In genomic region chr15:62189565-62190181, GRCm38 (mm10) we compare ENCODE assay signal across 20 mouse cellular contexts.
A peak's percentile ranks its signal among the peaks of the same experiment; 100 is the strongest.
DNase-seq lines count a peak whose midpoint lies in the region; ATAC-seq and TF ChIP-seq lines count a peak whose summit lies in the region.
"Had no signal": no experiment of that assay in that cellular context is flagged by ENCODE, and none has a peak within 500 bp of the region (broad histone marks: within the 10 kb centered on the region; RNA-seq: fewer than 3 reads in every experiment).

No protein-coding gene starts in this region.

- H3K4me2 ChIP-seq in liver, embryonic 15.5 days, result no peak overlapping the region
- H3K4me2 ChIP-seq: hindbrain, embryonic 15.5 days; neural tube, embryonic 15.5 days had no signal

- no peak for TF ChIP-seq POLR2A in ES-Bruce4 (IDR thresholded peaks at IDR 0.05; ENCODE audit: insufficient read depth, low read length)

- peak; percentile 83 for DNase-seq in A20 (ENCODE audit: low read depth, low spot score)
- DNase-seq in induced T-regulatory cell, adult 2 months (ENCODE audit: low read depth), result peak; percentile 91
- no peak for DNase-seq in embryo, embryonic 9.5 days (ENCODE audit: extremely low spot score)
- DNase-seq in midbrain, embryonic 10.5 days (ENCODE audit: low spot score), result no peak
- no peak for DNase-seq in lung, adult 18-20 months
- DNase-seq: cerebellum, adult 9-10 months; heart, adult 18-20 months; heart, postnatal 4 days; kidney, adult 11 months; midbrain, embryonic 14.5 days; thymus, postnatal 14 days had no signal

- H3K27me3 ChIP-seq in ES-Bruce4 (ENCODE audit: control insufficient read depth, insufficient read depth, low read length, poor library complexity, severe bottlenecking), result no peaks in the 10 kb centered on the region
- no peaks in the 10 kb centered on the region for H3K27me3 ChIP-seq in liver, embryonic 15.5 days
- no peaks in the 10 kb centered on the region for H3K27me3 ChIP-seq in midbrain, embryonic 10.5 days (ENCODE audit: low read depth, poor library complexity, severe bottlenecking)
- H3K27me3 ChIP-seq: hindbrain, embryonic 15.5 days; neural tube, embryonic 15.5 days had no signal

- TF ChIP-seq EP300 in ES-Bruce4 (IDR thresholded peaks at IDR 0.05; ENCODE audit: insufficient read depth, low read depth, low read length), result no peak

- WGBS in liver, embryonic 15.5 days (ENCODE audit: insufficient replicate concordance), result 63% methylated on average over 14 of the region's 14 CpGs
- WGBS in midbrain, embryonic 10.5 days, result 90% methylated on average over 14 of the region's 14 CpGs

- ATAC-seq in liver, embryonic 15.5 days (ENCODE audit: insufficient read depth), result no peak
- ATAC-seq in erythroblast, adult 5-6 weeks (replicated peaks; ENCODE audit: low FRiP score, poor library complexity, severe bottlenecking), result no peak
- ATAC-seq: lung, postnatal 0 days had no signal

- H3K27ac ChIP-seq in ES-Bruce4 (ENCODE audit: insufficient read depth, low read length), result 0 out of 2 replicates have a peak overlapping the region, but pooled peaks have one; percentile 21
- peak overlapping the region; percentile 87 for H3K27ac ChIP-seq in liver, embryonic 15.5 days (replicated peaks)
- no peak overlapping the region for H3K27ac ChIP-seq in midbrain, embryonic 10.5 days (replicated peaks)
- H3K27ac ChIP-seq: hindbrain, embryonic 15.5 days; kidney, postnatal 0 days; neural tube, embryonic 15.5 days had no signal

- H3K36me3 ChIP-seq in ES-Bruce4 (ENCODE audit: control insufficient read depth, insufficient read depth, low read length, poor library complexity, severe bottlenecking), result peaks cover 10% of the 10 kb centered on the region
- H3K36me3 ChIP-seq in liver, embryonic 15.5 days (replicated peaks), result no peaks in the 10 kb centered on the region
- no peaks in the 10 kb centered on the region for H3K36me3 ChIP-seq in midbrain, embryonic 10.5 days
- H3K36me3 ChIP-seq: forebrain, embryonic 10.5 days; hindbrain, embryonic 15.5 days; neural tube, embryonic 15.5 days had no signal

- peaks cover 3% of the 10 kb centered on the region for H3K4me1 ChIP-seq in ES-Bruce4 (ENCODE audit: control insufficient read depth, insufficient read depth, low read length)
- H3K4me1 ChIP-seq in liver, embryonic 15.5 days (replicated peaks), result peaks cover 32% of the 10 kb centered on the region
- H3K4me1 ChIP-seq in midbrain, embryonic 10.5 days, result no peaks in the 10 kb centered on the region
- H3K4me1 ChIP-seq: hindbrain, embryonic 15.5 days; neural tube, embryonic 15.5 days had no signal

- no peaks in the 10 kb centered on the region for H3K9me3 ChIP-seq in ES-Bruce4 (replicated peaks; ENCODE audit: control insufficient read depth, insufficient read depth, low read length, poor library complexity, severe bottlenecking)
- no peaks in the 10 kb centered on the region for H3K9me3 ChIP-seq in liver, embryonic 15.5 days (replicated peaks)
- no peaks in the 10 kb centered on the region for H3K9me3 ChIP-seq in midbrain, embryonic 10.5 days (replicated peaks)
- H3K9me3 ChIP-seq: forebrain, embryonic 10.5 days; hindbrain, embryonic 15.5 days; neural tube, embryonic 15.5 days had no signal

- H3K4me3 ChIP-seq in ES-Bruce4 (ENCODE audit: low read depth, low read length), result no peak overlapping the region
- no peak overlapping the region for H3K4me3 ChIP-seq in liver, embryonic 15.5 days (replicated peaks)
- H3K4me3 ChIP-seq in midbrain, embryonic 10.5 days, result no peak overlapping the region
- H3K4me3 ChIP-seq: forebrain, embryonic 10.5 days; hindbrain, embryonic 15.5 days; myocyte; neural tube, embryonic 15.5 days had no signal

- H3K9ac ChIP-seq in ES-Bruce4 (ENCODE audit: low read depth, poor library complexity, severe bottlenecking), result no peak overlapping the region
- H3K9ac ChIP-seq in liver, embryonic 15.5 days, result peak overlapping the region; percentile 7; the same call in 1 of the 2 replicates
- H3K9ac ChIP-seq: hindbrain, embryonic 15.5 days; neural tube, embryonic 15.5 days had no signal

- no peak for TF ChIP-seq CTCF in ES-Bruce4 (IDR thresholded peaks at IDR 0.05; ENCODE audit: low read depth, low read length)

Comparison
In these comparisons a context has a peak if more than half of its experiments do, and no peak if none do; other contexts are left out.
1. DNase-seq: peak in A20 (single experiment) and induced T-regulatory cell, adult 2 months (single experiment); none in embryo, embryonic 9.5 days (single experiment), midbrain, embryonic 10.5 days (single experiment) and lung, adult 18-20 months (0 of 2).